Comparison of ENCODE assay signal across 8 mouse cellular contexts in the genomic region with DNA sequence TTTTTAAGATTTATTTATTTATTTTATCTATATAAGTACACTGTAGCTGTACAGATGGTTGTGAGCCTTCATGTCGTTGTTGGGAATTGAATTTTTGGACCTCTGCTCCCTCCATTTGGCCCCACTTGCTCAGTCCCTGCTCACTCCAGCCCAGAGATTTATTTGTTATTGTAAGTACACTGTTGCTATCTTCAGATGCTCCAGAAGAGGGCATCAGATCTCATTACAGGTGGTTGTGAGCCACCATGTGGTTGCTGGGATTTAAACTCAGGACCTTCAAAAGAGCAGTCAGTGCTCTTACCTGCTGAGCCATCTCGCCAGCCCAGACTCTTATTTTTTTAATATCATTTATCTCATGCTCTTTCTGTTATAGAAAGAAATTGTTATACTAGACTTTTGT. TPM values are rescaled to one million over a fixed set of nuclear protein-coding genes. Genes with fewer than 3 reads are reported as not detected.
A peak's percentile ranks its signal among the peaks of the same experiment; 100 is the strongest.
DNase-seq lines count a peak whose midpoint lies in the region; ATAC-seq and TF ChIP-seq lines count a peak whose summit lies in the region.
"Not testable (repeated sequence)": the region's sequence is repeated elsewhere in the genome, so short reads cannot be mapped to it uniquely, and the experiment has no call there.

No protein-coding gene starts in this region.

- H3K9me3 ChIP-seq in CH12.LX (replicated peaks; ENCODE audit: low read length); forebrain, postnatal 0 days (ENCODE audit: low read length); kidney, postnatal 0 days (replicated peaks; ENCODE audit: low read length); lung, embryonic 14.5 days (ENCODE audit: low read depth, low read length); stomach, postnatal 0 days (ENCODE audit: control insufficient read depth, low read length): not testable (repeated sequence)

- not testable (repeated sequence) for ATAC-seq in Patski; forebrain, postnatal 0 days; kidney, postnatal 0 days (replicated peaks; ENCODE audit: low FRiP score, low read depth); lung, embryonic 14.5 days (ENCODE audit: insufficient read depth); stomach, postnatal 0 days (ENCODE audit: low FRiP score, low TSS enrichment)

- H3K27me3 ChIP-seq in CH12.LX (replicated peaks); Patski; forebrain, postnatal 0 days (ENCODE audit: insufficient read depth, low read length); kidney, postnatal 0 days (ENCODE audit: insufficient read depth, low read length); lung, embryonic 14.5 days (ENCODE audit: insufficient read depth, low read length); stomach, postnatal 0 days (ENCODE audit: control insufficient read depth, insufficient read depth, low read length): not testable (repeated sequence)

- peaks cover 35 to 76% of the 10 kb centered on the region in 2 experiments for H3K36me3 ChIP-seq in CH12.LX (replicated peaks in 1 of 2; ENCODE audit: control insufficient read depth in 1 of 2, insufficient read depth in 1 of 2, low read length in 1 of 2)
- peaks cover 16% of the 10 kb centered on the region for H3K36me3 ChIP-seq in forebrain, postnatal 0 days (ENCODE audit: insufficient read depth)
- H3K36me3 ChIP-seq in kidney, postnatal 0 days (ENCODE audit: insufficient read depth, low read length) = peaks cover 22% of the 10 kb centered on the region
- peaks cover 26% of the 10 kb centered on the region for H3K36me3 ChIP-seq in lung, embryonic 14.5 days (ENCODE audit: insufficient read depth)
- not testable (repeated sequence) for H3K36me3 ChIP-seq in stomach, postnatal 0 days (ENCODE audit: control insufficient read depth, insufficient read depth, low read length)

- not testable (repeated sequence) for H3K9ac ChIP-seq in CH12.LX (ENCODE audit: insufficient read depth, low read depth); forebrain, postnatal 0 days; kidney, postnatal 0 days (ENCODE audit: low read depth, low read length); lung, embryonic 14.5 days; stomach, postnatal 0 days (ENCODE audit: low read length)

- not testable (repeated sequence) for H3K27ac ChIP-seq in CH12.LX (ENCODE audit: insufficient read depth, low read depth); forebrain, postnatal 0 days (ENCODE audit: low read depth, low read length); kidney, postnatal 0 days; lung, embryonic 14.5 days (ENCODE audit: low read depth); stomach, postnatal 0 days (replicated peaks)

- TF ChIP-seq CTCF in CH12.LX (conservative IDR thresholded peaks at IDR 0.05 in 1 of 2, IDR thresholded peaks at IDR 0.05 in 1 of 2; ENCODE audit: low read depth in 2 of 2, low read length in 2 of 2) (peak in 1 of 2 experiments; percentile 77; a peak in 2 of 4 replicates), Patski (IDR thresholded peaks at IDR 0.05) (peak; percentile 68)
- TF ChIP-seq CTCF in forebrain, postnatal 0 days (IDR thresholded peaks at IDR 0.05; ENCODE audit: low read depth) = peak; percentile 35; the same call in 1 of the 2 replicates
- TF ChIP-seq CTCF in kidney, postnatal 0 days (IDR thresholded peaks at IDR 0.05; ENCODE audit: low read depth) = peak; percentile 61
- peak; percentile 37 for TF ChIP-seq CTCF in lung, embryonic 14.5 days (IDR thresholded peaks at IDR 0.05; ENCODE audit: low read depth)
- peak; percentile 59 for TF ChIP-seq CTCF in stomach, postnatal 0 days (IDR thresholded peaks at IDR 0.05; ENCODE audit: low read depth)

- H3K4me2 ChIP-seq in CH12.LX (ENCODE audit: insufficient read depth, low read depth, poor library complexity, severe bottlenecking); forebrain, postnatal 0 days (ENCODE audit: low read depth); kidney, postnatal 0 days (ENCODE audit: low read length); lung, embryonic 14.5 days; stomach, postnatal 0 days (replicated peaks; ENCODE audit: low read depth): not testable (repeated sequence)

- H3K79me2 ChIP-seq in CH12.LX (replicated peaks; ENCODE audit: control insufficient read depth, extremely low read depth, insufficient read depth, poor library complexity, severe bottlenecking) = not testable (repeated sequence)

- in situ Hi-C loops in CH12.LX (cut with MboI; ENCODE audit: low pct_ligation_motif_present, low pct_unique_long_range_greater_than_20kb, low sequenced_read_pairs); Patski (cut with MboI; ENCODE audit: low pct_unique_long_range_greater_than_20kb): not testable (repeated sequence)

- peaks cover 0 to 19% of the 10 kb centered on the region in 2 experiments; a peak in 2 of 4 replicates for H3K4me1 ChIP-seq in CH12.LX (ENCODE audit: control insufficient read depth in 1 of 2, insufficient read depth in 2 of 2)
- H3K4me1 ChIP-seq in forebrain, postnatal 0 days (ENCODE audit: insufficient read depth); kidney, postnatal 0 days (replicated peaks; ENCODE audit: insufficient read depth, low read length); lung, embryonic 14.5 days (ENCODE audit: insufficient read depth); stomach, postnatal 0 days (replicated peaks; ENCODE audit: control insufficient read depth, insufficient read depth): not testable (repeated sequence)

- TF ChIP-seq POLR2A in CH12.LX (IDR thresholded peaks at IDR 0.05; ENCODE audit: low read depth, low read length) = not testable (repeated sequence)

- TF ChIP-seq RAD21 in CH12.LX (IDR thresholded peaks at IDR 0.05; ENCODE audit: low read depth, low read length) = not testable (repeated sequence)

- H3K4me3 ChIP-seq in CH12.LX (replicated peaks in 1 of 3; ENCODE audit: low read depth in 2 of 3, low read length in 2 of 3, poor library complexity in 1 of 3); forebrain, postnatal 0 days (ENCODE audit: low read depth, low read length); kidney, postnatal 0 days (replicated peaks; ENCODE audit: low read depth, low read length); lung, embryonic 14.5 days (ENCODE audit: low read depth, low read length); stomach, postnatal 0 days (ENCODE audit: low read depth, low read length): not testable (repeated sequence)

- TF ChIP-seq EP300 in CH12.LX (IDR thresholded peaks at IDR 0.05; ENCODE audit: low read length); stomach, postnatal 0 days (optimal IDR thresholded peaks at IDR 0.05): not testable (repeated sequence)

- peak; percentile 55 for DNase-seq in A20 (ENCODE audit: low read depth, low spot score)
- DNase-seq in CH12.LX (ENCODE audit: extremely low read depth) = peak; percentile 32
- DNase-seq in Patski (ENCODE audit: low read depth, low spot score); forebrain, postnatal 0 days; kidney, postnatal 0 days (ENCODE audit: low spot score); lung, embryonic 14.5 days; stomach, postnatal 0 days (ENCODE audit: low spot score): not testable (repeated sequence)
- peak; percentile 57 for DNase-seq in induced T-regulatory cell, adult 2 months (ENCODE audit: low read depth)

- 51% methylated on average over 2 of the region's 2 CpGs for WGBS in forebrain, postnatal 0 days
- WGBS in kidney, postnatal 0 days = 83% methylated on average over 2 of the region's 2 CpGs
- 56% methylated on average over 2 of the region's 2 CpGs for WGBS in lung, embryonic 14.5 days
- 66% methylated on average over 2 of the region's 2 CpGs for WGBS in stomach, postnatal 0 days

- POLR2A ChIA-PET in Patski (lab: Charles Lee) = not testable (repeated sequence)

- CTCF ChIA-PET in Patski (lab: Charles Lee) = interaction anchor here (0.9 to 2.0 kb wide), 5 partner anchors 12 to 183 kb away, joined by 3 to 4 read pairs (median 3); no protein-coding TSS in a partner anchor

- dilution Hi-C loops in CH12.LX (cut with MboI; ENCODE audit: extremely low pct_ligation_motif_present, extremely low pct_unique_long_range_greater_than_20kb, low sequenced_read_pairs) = not testable (repeated sequence)

RNA-seq across cellular contexts. Expression of a gene that starts 7.2 kb away (rescaled TPM):
- 42.3 and 50.2 TPM in 2 replicates for total RNA-seq in CH12.LX (2012; rRNA removed)
- total RNA-seq in CH12.LX (2014; rRNA removed) = 57.1 and 58.3 TPM in 2 replicates
- 63.2 and 73.6 TPM in 2 replicates for polyA plus RNA-seq in CH12.LX (2012; ENCODE audit: insufficient read length, low read depth)
- polyA plus RNA-seq in Patski (2021) = 39.7 TPM
- 63.2 and 69.1 TPM in 2 replicates for total RNA-seq in forebrain, postnatal 0 days (2014; rRNA removed)
- 87.1 and 91.2 TPM in 2 replicates for polyA plus RNA-seq in forebrain, postnatal 0 days (2015; fragmentation: Nextera tagmentation; extraction: Ambion mirVana)
- 36.8 and 42.8 TPM in 2 replicates for polyA plus RNA-seq in kidney, postnatal 0 days (2015; fragmentation: Nextera tagmentation; extraction: Ambion mirVana)
- 27.5 and 28.3 TPM in 2 replicates for polyA plus RNA-seq in lung, embryonic 14.5 days (2014; fragmentation: Nextera tagmentation; extraction: Ambion mirVana)
- polyA plus RNA-seq in stomach, postnatal 0 days (2015; fragmentation: Nextera tagmentation; extraction: Ambion mirVana) = 26.0 and 26.4 TPM in 2 replicates

RNA-seq across cellular contexts. Expression of a gene that starts 7.3 kb away (rescaled TPM):
- total RNA-seq in CH12.LX (2012; rRNA removed) (54.4 and 70.4 TPM in 2 replicates), CH12.LX (2014; rRNA removed) (44.8 and 45.3 TPM in 2 replicates)
- polyA plus RNA-seq in CH12.LX (2012; ENCODE audit: insufficient read length, low read depth) (60.1 and 61.0 TPM in 2 replicates), Patski (2021) (83.6 TPM)
- total RNA-seq in forebrain, postnatal 0 days (2014; rRNA removed) = 28.7 and 33.2 TPM in 2 replicates
- 32.5 and 39.3 TPM in 2 replicates for polyA plus RNA-seq in forebrain, postnatal 0 days (2015; fragmentation: Nextera tagmentation; extraction: Ambion mirVana)
- polyA plus RNA-seq in kidney, postnatal 0 days (2015; fragmentation: Nextera tagmentation; extraction: Ambion mirVana) = 86.4 and 94.1 TPM in 2 replicates
- 23.1 and 24.3 TPM in 2 replicates for polyA plus RNA-seq in lung, embryonic 14.5 days (2014; fragmentation: Nextera tagmentation; extraction: Ambion mirVana)
- 27.3 and 36.1 TPM in 2 replicates for polyA plus RNA-seq in stomach, postnatal 0 days (2015; fragmentation: Nextera tagmentation; extraction: Ambion mirVana)

RNA-seq across cellular contexts. Expression of a gene that starts 33.5 kb away (rescaled TPM):
- total RNA-seq in CH12.LX (2012; rRNA removed) (180 and 187 TPM in 2 replicates), CH12.LX (2014; rRNA removed) (72.4 and 73.4 TPM in 2 replicates)
- polyA plus RNA-seq in CH12.LX (2012; ENCODE audit: insufficient read length, low read depth) (200 and 210 TPM in 2 replicates), Patski (2021) (63.8 TPM)
- total RNA-seq in forebrain, postnatal 0 days (2014; rRNA removed) = 17.2 and 19.9 TPM in 2 replicates
- 27.7 and 29.3 TPM in 2 replicates for polyA plus RNA-seq in forebrain, postnatal 0 days (2015; fragmentation: Nextera tagmentation; extraction: Ambion mirVana)
- polyA plus RNA-seq in kidney, postnatal 0 days (2015; fragmentation: Nextera tagmentation; extraction: Ambion mirVana) = 51.2 and 52.7 TPM in 2 replicates
- 77.4 and 83.0 TPM in 2 replicates for polyA plus RNA-seq in lung, embryonic 14.5 days (2014; fragmentation: Nextera tagmentation; extraction: Ambion mirVana)
- 32.0 and 33.9 TPM in 2 replicates for polyA plus RNA-seq in stomach, postnatal 0 days (2015; fragmentation: Nextera tagmentation; extraction: Ambion mirVana)

RNA-seq across cellular contexts. Expression of a gene that starts 36.8 kb away (rescaled TPM):
- total RNA-seq in CH12.LX (2012; rRNA removed) (36.8 and 45.5 TPM in 2 replicates), CH12.LX (2014; rRNA removed) (49.9 and 52.5 TPM in 2 replicates)
- polyA plus RNA-seq in CH12.LX (2012; ENCODE audit: insufficient read length, low read depth) (43.2 and 50.4 TPM in 2 replicates), Patski (2021) (18.3 TPM)
- 50.7 and 55.3 TPM in 2 replicates for total RNA-seq in forebrain, postnatal 0 days (2014; rRNA removed)
- polyA plus RNA-seq in forebrain, postnatal 0 days (2015; fragmentation: Nextera tagmentation; extraction: Ambion mirVana) = 50.3 and 55.4 TPM in 2 replicates
- polyA plus RNA-seq in kidney, postnatal 0 days (2015; fragmentation: Nextera tagmentation; extraction: Ambion mirVana) = 63.9 and 66.5 TPM in 2 replicates
- polyA plus RNA-seq in lung, embryonic 14.5 days (2014; fragmentation: Nextera tagmentation; extraction: Ambion mirVana) = 76.1 and 77.3 TPM in 2 replicates
- 44.5 and 47.3 TPM in 2 replicates for polyA plus RNA-seq in stomach, postnatal 0 days (2015; fragmentation: Nextera tagmentation; extraction: Ambion mirVana)
